8 mouse cellular contexts compared by ENCODE assay signal in the genomic region with DNA sequence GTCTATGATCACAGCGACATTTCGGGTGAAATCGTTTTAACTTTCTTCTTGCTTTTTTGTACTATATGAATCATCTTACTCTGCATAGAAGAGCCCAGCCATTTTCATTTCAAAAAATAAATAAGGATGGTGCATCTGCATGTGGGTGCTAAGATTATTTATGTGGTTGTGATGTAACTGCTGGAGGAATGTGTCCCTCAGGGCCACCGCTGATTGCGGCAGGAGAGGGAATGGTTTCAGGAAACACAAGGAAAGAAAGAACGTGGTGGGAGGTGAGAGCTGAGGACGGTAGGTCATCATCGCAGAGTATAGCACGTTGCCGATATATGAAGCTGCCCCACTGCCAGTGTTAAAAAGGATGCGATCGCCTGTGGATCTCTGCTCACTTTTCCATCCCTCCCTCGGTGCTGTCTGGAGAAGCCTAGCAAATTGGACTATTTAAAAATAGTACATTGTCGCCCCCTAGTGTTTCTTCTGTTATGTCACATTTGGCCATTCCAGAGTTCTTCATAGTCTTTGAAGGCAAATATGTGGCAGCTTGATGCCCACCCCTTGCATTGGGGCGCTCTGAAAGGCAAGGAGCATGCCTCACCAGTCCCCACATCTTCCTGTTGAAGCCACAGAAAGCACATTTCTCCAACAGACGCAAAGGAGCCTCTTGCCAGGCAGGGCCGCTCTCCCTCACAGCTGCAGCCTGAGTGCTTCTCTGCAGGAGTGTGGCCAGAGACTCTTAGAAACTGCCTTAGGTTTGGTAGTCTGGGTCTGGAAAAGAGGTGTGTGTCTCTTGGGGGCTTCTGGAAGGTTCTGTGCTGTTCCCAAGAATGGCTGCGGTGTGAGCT.
A peak's percentile ranks its signal among the peaks of the same experiment; 100 is the strongest.
DNase-seq lines count a peak whose midpoint lies in the region; ATAC-seq and TF ChIP-seq lines count a peak whose summit lies in the region.

No protein-coding gene starts in this region.

- no peak for ATAC-seq in heart, embryonic 13.5 days (ENCODE audit: extremely low read depth, insufficient number of reproducible peaks, low FRiP score, low TSS enrichment)
- peak; percentile 62 for ATAC-seq in kidney, embryonic 16.5 days (ENCODE audit: low FRiP score, low TSS enrichment)
- peak; percentile 66; the same call in 1 of the 2 replicates for ATAC-seq in limb, embryonic 15.5 days (ENCODE audit: insufficient number of reproducible peaks, low FRiP score, low TSS enrichment, low read depth)

- H3K4me3 ChIP-seq in cortical plate, adult 2 months (ENCODE audit: insufficient read depth, low read length): peak overlapping the region; percentile 22; the same call in 1 of the 2 replicates
- H3K4me3 ChIP-seq in heart, embryonic 13.5 days: peak overlapping the region; percentile 8; the same call in 1 of the 2 replicates
- H3K4me3 ChIP-seq in kidney, embryonic 16.5 days (ENCODE audit: low read length): no peak overlapping the region
- no peak overlapping the region for H3K4me3 ChIP-seq in limb, embryonic 15.5 days
- peak overlapping the region; percentile 21; the same call in 1 of the 2 replicates for H3K4me3 ChIP-seq in olfactory bulb, adult 2 months (ENCODE audit: insufficient read depth, low read depth, low read length)

- 43% methylated on average over 18 of the region's 18 CpGs for WGBS in heart, embryonic 13.5 days
- WGBS in kidney, embryonic 16.5 days: 36% methylated on average over 18 of the region's 18 CpGs
- 32% methylated on average over 18 of the region's 18 CpGs for WGBS in limb, embryonic 15.5 days
- WGBS in olfactory bulb, adult 2 months: 37% methylated on average over 18 of the region's 18 CpGs

- H3K9me3 ChIP-seq in heart, embryonic 13.5 days: no peaks in the 10 kb centered on the region
- no peaks in the 10 kb centered on the region for H3K9me3 ChIP-seq in kidney, embryonic 16.5 days (ENCODE audit: low read length)
- H3K9me3 ChIP-seq in limb, embryonic 15.5 days: no peaks in the 10 kb centered on the region

- peak; percentile 39 for DNase-seq in thymus, postnatal 0 days (ENCODE audit: low spot score)
- DNase-seq in thymus, adult 18-20 months: no peak
- DNase-seq in T-cell, adult 2 months (ENCODE audit: low spot score): no peak

- H3K4me2 ChIP-seq in heart, embryonic 13.5 days: peak overlapping the region; percentile 47
- no peak overlapping the region for H3K4me2 ChIP-seq in kidney, embryonic 16.5 days (replicated peaks; ENCODE audit: low read depth, low read length)
- peak overlapping the region; percentile 27; the same call in 1 of the 2 replicates for H3K4me2 ChIP-seq in limb, embryonic 15.5 days

- H3K36me3 ChIP-seq in heart, embryonic 13.5 days: 0 out of 2 replicates have a peak, but pooled peaks cover 7% of the 10 kb centered on the region
- H3K36me3 ChIP-seq in kidney, embryonic 16.5 days (ENCODE audit: insufficient read depth, low read length): 0 out of 2 replicates have a peak, but pooled peaks cover 7% of the 10 kb centered on the region
- peaks cover 4% of the 10 kb centered on the region; the same call in 1 of the 2 replicates for H3K36me3 ChIP-seq in limb, embryonic 15.5 days

- TF ChIP-seq POLR2A in cortical plate, adult 2 months (IDR thresholded peaks at IDR 0.05; ENCODE audit: extremely low read depth, insufficient read depth, low read length): 0 out of 2 replicates have a peak, but pooled peaks have one; percentile 24
- TF ChIP-seq POLR2A in olfactory bulb, adult 2 months (IDR thresholded peaks at IDR 0.05; ENCODE audit: insufficient read depth, low read depth, low read length): no peak

- no peaks in the 10 kb centered on the region for H3K4me1 ChIP-seq in cortical plate, adult 2 months (ENCODE audit: control insufficient read depth, insufficient read depth, low read length)
- H3K4me1 ChIP-seq in heart, embryonic 13.5 days: peaks cover 13% of the 10 kb centered on the region
- H3K4me1 ChIP-seq in kidney, embryonic 16.5 days (ENCODE audit: insufficient read depth, low read length): no peaks in the 10 kb centered on the region; the same call in 1 of the 2 replicates
- H3K4me1 ChIP-seq in limb, embryonic 15.5 days: peaks cover 6% of the 10 kb centered on the region
- 0 out of 2 replicates have a peak, but pooled peaks cover 2% of the 10 kb centered on the region for H3K4me1 ChIP-seq in olfactory bulb, adult 2 months (ENCODE audit: control insufficient read depth, insufficient read depth, low read length)

- no peak overlapping the region for H3K9ac ChIP-seq in heart, embryonic 13.5 days
- no peak overlapping the region for H3K9ac ChIP-seq in kidney, embryonic 16.5 days (replicated peaks; ENCODE audit: low read length)
- H3K9ac ChIP-seq in limb, embryonic 15.5 days: no peak overlapping the region

- TF ChIP-seq CTCF in cortical plate, adult 2 months (IDR thresholded peaks at IDR 0.05; ENCODE audit: extremely low read depth, insufficient read depth, low read length): peak; percentile 43
- no peak for TF ChIP-seq CTCF in olfactory bulb, adult 2 months (IDR thresholded peaks at IDR 0.05; ENCODE audit: insufficient read depth, low read depth, low read length)

- no peak overlapping the region for H3K27ac ChIP-seq in cortical plate, adult 2 months (ENCODE audit: insufficient read depth, low read length)
- H3K27ac ChIP-seq in heart, embryonic 13.5 days (replicated peaks): no peak overlapping the region
- no peak overlapping the region for H3K27ac ChIP-seq in kidney, embryonic 16.5 days (ENCODE audit: low read length)
- no peak overlapping the region for H3K27ac ChIP-seq in limb, embryonic 15.5 days
- no peak overlapping the region for H3K27ac ChIP-seq in olfactory bulb, adult 2 months (ENCODE audit: insufficient read depth, low read depth, low read length)

- no peaks in the 10 kb centered on the region for H3K27me3 ChIP-seq in heart, embryonic 13.5 days (replicated peaks)
- H3K27me3 ChIP-seq in kidney, embryonic 16.5 days (ENCODE audit: insufficient read depth, low read length): no peaks in the 10 kb centered on the region
- H3K27me3 ChIP-seq in limb, embryonic 15.5 days: no peaks in the 10 kb centered on the region

Comparison
In these comparisons a context has a peak if more than half of its experiments do, and no peak if none do; other contexts are left out.
1. H3K4me3 ChIP-seq: peak in cortical plate, adult 2 months (single experiment), heart, embryonic 13.5 days (single experiment) and olfactory bulb, adult 2 months (single experiment); none in kidney, embryonic 16.5 days (single experiment) and limb, embryonic 15.5 days (single experiment).